Mouse (Mus musculus) liver, embryonic 13.5 days (tissue): Measurements from ENCODE around the gene Foxj2. TPM values are rescaled to one million over a fixed set of nuclear protein-coding genes. Genes with fewer than 3 reads are reported as not detected.

Experiments used
- ATAC-seq: fragments of 200-750 bp; cut with Nextera tagmentation; 2 replicates; pipeline ENCODE4 v1.8.0; 2017; ENCODE audit warnings: low read depth, mild to moderate bottlenecking, moderate number of reproducible peaks, moderate library complexity
- DNase-seq: peaks from one replicate; pipeline ENCODE4 v3.0.0; 2022
- H3K27ac ChIP-seq: fragments of 300-500 bp; sonication (generic); 2 replicates; pipeline ENCODE4 v1.5.1; 2015; ENCODE audit warnings: moderate library complexity, mild to moderate bottlenecking, inconsistent platforms
- H3K27me3 ChIP-seq: fragments of 300-500 bp; sonication (generic); 2 replicates; pipeline ENCODE4 v1.6.1; 2015; ENCODE audit warnings: mild to moderate bottlenecking, inconsistent platforms
- H3K36me3 ChIP-seq: fragments of 300-500 bp; sonication (generic); 2 replicates; pipeline ENCODE4 v1.6.1; 2015; ENCODE audit warnings: mild to moderate bottlenecking, inconsistent platforms
- H3K4me1 ChIP-seq: fragments of 300-500 bp; sonication (generic); replicated peaks from 2 replicates; pipeline ENCODE4 v1.6.1; 2015; ENCODE audit warnings: inconsistent platforms
- H3K4me2 ChIP-seq: fragments of 300-500 bp; sonication (generic); 2 replicates; pipeline ENCODE4 v1.6.1; 2015; ENCODE audit warnings: inconsistent platforms, mild to moderate bottlenecking, moderate library complexity
- H3K4me3 ChIP-seq: fragments of 300-500 bp; sonication (generic); replicated peaks from 2 replicates; pipeline ENCODE4 v1.5.1; 2015; ENCODE audit warnings: mild to moderate bottlenecking, inconsistent platforms
- H3K9ac ChIP-seq: fragments of 300-500 bp; sonication (generic); 2 replicates; pipeline ENCODE4 v1.6.1; 2015; ENCODE audit warnings: mild to moderate bottlenecking, inconsistent platforms
- H3K9me3 ChIP-seq: fragments of 300-500 bp; sonication (generic); replicated peaks from 2 replicates; pipeline ENCODE4 v1.6.1; 2016; ENCODE audit warnings: inconsistent platforms
- WGBS: fragments of 180-500 bp; shearing (Covaris S2); methylation state at CpG from one replicate; pipeline ENCODE4 v1.1.7; 2015; ENCODE audit not compliant: insufficient replicate concordance; 5-methylcytosine and 5-hydroxymethylcytosine counted together
- polyA plus RNA-seq: library from polyadenylated mRNA; unstranded; fragments of >200 nt; fragmentation: Nextera tagmentation; extraction: Ambion mirVana; gene quantifications from 2 replicates; pipeline ENCODE4 v1.2.1, GENCODE M21; 2015

The Foxj2 gene
- 1.0 and 1.2 TPM in 2 replicates for polyA plus RNA-seq

GRCm38 (mm10) chr6:122819306-122820070 lies at the start of gene Foxj2:
Gene Foxj2, plus strand, starts transcription at chr6:122819914.
- Histone ChIP-seq H3K27me3 (peaks cover 10% of the 10 kb centered on the region; the same call in 1 of the 2 replicates), H3K9me3 (no peaks in the 10 kb centered on the region), H3K4me2 (peak within 1 kb of the TSS; percentile 97), H3K4me3 (peak within 1 kb of the TSS; percentile 85), H3K4me1 (peaks cover 51% of the 10 kb centered on the region), H3K27ac (peak within 1 kb of the TSS; percentile 75), H3K36me3 (no peaks in the 10 kb centered on the region), H3K9ac (peak within 1 kb of the TSS; percentile 94)
- WGBS, result 4% methylated on average over 52 of the region's 61 CpGs
- ATAC-seq, result peak; percentile 91
- DNase-seq, result peak; percentile 55

- peaks cover 7% of the 10 kb centered on the region for H3K4me1 ChIP-seq
- no peaks in the 10 kb centered on the region for H3K36me3 ChIP-seq
- no peak for ATAC-seq
- H3K9ac ChIP-seq, result no peak overlapping the region
- H3K9me3 ChIP-seq, result no peaks in the 10 kb centered on the region
- DNase-seq, result no peak
- no peak overlapping the region for H3K4me2 ChIP-seq
- no peaks in the 10 kb centered on the region for H3K27me3 ChIP-seq
- 86% methylated on average over 11 of the region's 11 CpGs for WGBS
- no peak overlapping the region for H3K27ac ChIP-seq
- H3K4me3 ChIP-seq, result no peak overlapping the region
Observed at GRCm38 (mm10) chr6:122770760-122771315, 48.9 kb upstream of the Foxj2 start.

- H3K9ac ChIP-seq, result no peak overlapping the region
- no peak overlapping the region for H3K27ac ChIP-seq
- H3K4me3 ChIP-seq, result no peak overlapping the region
- DNase-seq, result no peak
- no peak overlapping the region for H3K4me2 ChIP-seq
- no peak for ATAC-seq
- H3K27me3 ChIP-seq, result no peaks in the 10 kb centered on the region
- no peaks in the 10 kb centered on the region for H3K9me3 ChIP-seq
- H3K36me3 ChIP-seq, result no peaks in the 10 kb centered on the region
- 54% methylated on average over 6 of the region's 6 CpGs for WGBS
- H3K4me1 ChIP-seq, result no peaks in the 10 kb centered on the region
Observed at GRCm38 (mm10) chr6:122772701-122773100, 47.0 kb upstream of the Foxj2 start.

- Histone ChIP-seq H3K9me3 (no peaks in the 10 kb centered on the region), H3K4me3 (no peak overlapping the region), H3K9ac (no peak overlapping the region), H3K36me3 (no peaks in the 10 kb centered on the region), H3K27me3 (no peaks in the 10 kb centered on the region), H3K27ac (no peak overlapping the region), H3K4me2 (no peak overlapping the region), H3K4me1 (no peaks in the 10 kb centered on the region)
- DNase-seq (no peak), ATAC-seq (no peak)
- 87% methylated on average over 1 of the region's 1 CpGs for WGBS
Observed at GRCm38 (mm10) chr6:122774345-122774744, 45.4 kb upstream of the Foxj2 start.

- no peak overlapping the region for H3K4me2 ChIP-seq
- H3K4me1 ChIP-seq, result peaks cover 5% of the 10 kb centered on the region; the same call in 1 of the 2 replicates
- no peak overlapping the region for H3K4me3 ChIP-seq
- H3K27ac ChIP-seq, result no peak overlapping the region
- no peaks in the 10 kb centered on the region for H3K9me3 ChIP-seq
- 84% methylated on average over 7 of the region's 7 CpGs for WGBS
- H3K9ac ChIP-seq, result no peak overlapping the region
- DNase-seq, result no peak
- no peaks in the 10 kb centered on the region for H3K27me3 ChIP-seq
- ATAC-seq, result no peak
- no peaks in the 10 kb centered on the region for H3K36me3 ChIP-seq
Observed at GRCm38 (mm10) chr6:122776040-122776439, 43.7 kb upstream of the Foxj2 start.

- Histone ChIP-seq H3K9me3 (no peaks in the 10 kb centered on the region), H3K36me3 (no peaks in the 10 kb centered on the region), H3K4me2 (no peak overlapping the region), H3K27ac (no peak overlapping the region), H3K9ac (no peak overlapping the region), H3K27me3 (no peaks in the 10 kb centered on the region), H3K4me3 (no peak overlapping the region), H3K4me1 (peaks cover 20% of the 10 kb centered on the region)
- ATAC-seq (no peak), DNase-seq (no peak)
- whole genome bisulfite sequencing, result 76% methylated on average over 1 of the region's 1 CpGs
Observed at GRCm38 (mm10) chr6:122779916-122780315, 39.8 kb upstream of the Foxj2 start.

DNA sequence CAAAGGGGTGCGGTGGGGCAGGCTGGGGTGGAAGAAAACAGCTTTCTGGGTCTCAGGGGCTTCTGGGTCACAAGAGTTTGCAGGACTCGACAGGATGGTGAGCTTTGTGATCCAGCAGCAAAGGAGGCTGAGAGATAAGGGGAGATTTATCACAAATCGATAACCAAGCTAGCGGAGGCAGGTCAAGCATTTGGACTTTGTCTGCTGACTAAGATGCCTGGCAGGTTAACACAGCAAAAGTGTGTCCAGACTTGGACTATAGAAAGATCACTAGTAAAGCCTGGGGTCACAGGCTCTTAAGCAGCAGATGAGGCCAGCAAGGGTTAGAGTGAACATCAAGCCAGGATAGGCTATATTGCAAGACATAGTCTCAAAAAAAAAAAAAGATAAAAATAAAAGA lies 38.5 kb upstream of the Foxj2 start:
- Histone ChIP-seq H3K4me1 (peaks cover 28% of the 10 kb centered on the region), H3K27ac (no peak overlapping the region), H3K9ac (no peak overlapping the region), H3K9me3 (no peaks in the 10 kb centered on the region), H3K27me3 (no peaks in the 10 kb centered on the region), H3K4me3 (no peak overlapping the region), H3K36me3 (no peaks in the 10 kb centered on the region), H3K4me2 (no peak overlapping the region)
- 66% methylated on average over 4 of the region's 4 CpGs for WGBS
- ATAC-seq (no peak), DNase-seq (no peak)

GRCm38 (mm10) chr6:122782164-122782563 lies 37.5 kb upstream of the Foxj2 start:
- Histone ChIP-seq H3K4me2 (no peak overlapping the region), H3K4me1 (peaks cover 31% of the 10 kb centered on the region), H3K9ac (no peak overlapping the region), H3K27ac (peak overlapping the region; percentile 3; the same call in 1 of the 2 replicates), H3K4me3 (no peak overlapping the region), H3K36me3 (no peaks in the 10 kb centered on the region), H3K27me3 (no peaks in the 10 kb centered on the region), H3K9me3 (no peaks in the 10 kb centered on the region)
- WGBS, result 18% methylated on average over 3 of the region's 3 CpGs
- DNase-seq, result no peak
- ATAC-seq, result no peak

GRCm38 (mm10) chr6:122784866-122785265 lies 34.8 kb upstream of the Foxj2 start:
- H3K36me3 ChIP-seq, result no peaks in the 10 kb centered on the region
- H3K9ac ChIP-seq, result no peak overlapping the region
- DNase-seq, result no peak
- no peaks in the 10 kb centered on the region for H3K27me3 ChIP-seq
- no peak overlapping the region for H3K27ac ChIP-seq
- no peak overlapping the region for H3K4me2 ChIP-seq
- H3K9me3 ChIP-seq, result no peaks in the 10 kb centered on the region
- H3K4me3 ChIP-seq, result no peak overlapping the region
- peaks cover 31% of the 10 kb centered on the region for H3K4me1 ChIP-seq
- WGBS, result 89% methylated on average over 3 of the region's 3 CpGs
- no peak for ATAC-seq

DNA sequence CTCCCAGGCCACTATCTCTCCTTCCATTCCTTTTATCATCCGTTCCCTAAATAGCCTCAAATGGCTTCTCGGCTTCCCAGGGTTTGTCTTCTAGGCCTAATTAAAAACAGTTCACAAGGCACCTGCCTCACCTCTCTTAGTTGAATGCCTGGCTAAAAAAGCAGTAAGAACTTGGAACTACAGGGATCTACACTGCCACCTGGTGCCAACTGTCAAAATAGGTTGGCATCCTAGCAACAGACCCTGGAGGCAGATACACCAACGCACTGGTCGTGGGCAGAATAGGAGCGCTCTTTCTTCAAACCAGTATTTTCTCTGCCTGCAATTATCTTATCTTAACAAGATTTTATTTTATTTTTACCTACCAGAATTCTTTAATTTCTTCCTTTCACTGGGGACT lies 33.4 kb upstream of the Foxj2 start:
- H3K4me1 ChIP-seq, result peaks cover 24% of the 10 kb centered on the region
- 50% methylated on average over 5 of the region's 5 CpGs for WGBS
- no peak for ATAC-seq

DNA sequence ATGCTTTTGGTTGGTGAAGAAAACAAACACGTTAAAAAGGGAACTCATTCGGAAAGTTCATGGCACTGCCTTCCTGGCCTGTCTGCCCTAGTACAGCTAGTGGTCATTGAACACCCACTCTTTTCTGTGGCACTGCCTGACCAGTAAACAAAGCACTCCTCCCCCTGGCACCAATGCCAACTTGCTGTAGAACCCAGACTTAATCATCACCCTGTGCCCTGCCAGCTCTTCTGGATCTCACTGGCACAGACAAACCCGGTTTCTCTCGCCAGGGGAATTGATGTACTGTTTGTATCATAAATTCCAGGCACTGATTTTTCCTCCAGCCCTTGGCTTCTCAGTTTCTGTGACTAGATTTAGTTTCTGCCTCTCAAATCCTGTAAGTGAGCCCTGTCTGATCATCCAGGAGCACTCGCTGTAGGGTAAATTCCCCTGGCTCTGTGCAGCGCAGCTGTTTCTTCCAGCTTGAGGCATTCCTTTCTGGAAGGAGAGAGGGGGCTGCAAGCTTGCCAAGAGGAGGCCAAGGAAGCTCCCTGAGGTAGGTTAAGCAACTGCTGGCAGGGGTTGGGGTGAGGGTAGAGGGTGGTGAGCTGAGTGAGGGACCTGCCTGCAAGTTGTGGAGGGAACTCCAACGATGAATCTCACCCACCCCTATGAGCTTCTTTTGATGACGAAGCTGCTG lies 24.3 kb upstream of the Foxj2 start:
- Histone ChIP-seq H3K36me3 (peaks cover 29% of the 10 kb centered on the region), H3K9ac (no peak overlapping the region), H3K4me3 (no peak overlapping the region), H3K4me2 (no peak overlapping the region), H3K27me3 (no peaks in the 10 kb centered on the region), H3K27ac (no peak overlapping the region), H3K4me1 (peaks cover 4% of the 10 kb centered on the region; the same call in 1 of the 2 replicates), H3K9me3 (no peaks in the 10 kb centered on the region)
- 72% methylated on average over 8 of the region's 8 CpGs for WGBS
- ATAC-seq (no peak), DNase-seq (no peak)

More for the DNA sequence above, 33.4 kb upstream of the Foxj2 start:
- Histone ChIP-seq H3K36me3 (no peaks in the 10 kb centered on the region), H3K27ac (no peak overlapping the region), H3K27me3 (no peaks in the 10 kb centered on the region), H3K4me2 (no peak overlapping the region), H3K9me3 (no peaks in the 10 kb centered on the region), H3K4me3 (no peak overlapping the region), H3K9ac (no peak overlapping the region)
- peak; percentile 27 for DNase-seq
